Mouse (Mus musculus): ENCODE measurements at regions not wholly inside any gene's neighbourhood (a gene's known extent, or its start where the extent isn't known, plus 50 kb on each side); places are given as distances from the start of the nearest gene placed in this dataset.
"Not testable (repeated sequence)": the region's sequence is repeated elsewhere in the genome, so short reads cannot be mapped to it uniquely, and the experiment has no call there.

GRCm38 (mm10) chr14:12979416-12979815, 156.5 kb upstream of the Cadps start:
- H3K27me3 ChIP-seq (replicated peaks; ENCODE audit: control insufficient read depth, insufficient read depth, low read length): no peaks in the 10 kb centered on the region
- H3K9me3 ChIP-seq (replicated peaks; ENCODE audit: control insufficient read depth, low read length): no peaks in the 10 kb centered on the region
- H3K4me2 ChIP-seq (ENCODE audit: low read length): no peak overlapping the region
- no peak for DNase-seq (ENCODE audit: low spot score)
- no peak for ATAC-seq
- H3K9ac ChIP-seq (ENCODE audit: low read length): no peak overlapping the region
- H3K4me1 ChIP-seq (ENCODE audit: control insufficient read depth, insufficient read depth, low read length): no peaks in the 10 kb centered on the region
- H3K4me3 ChIP-seq (ENCODE audit: low read depth, low read length): no peak overlapping the region
- no peaks in the 10 kb centered on the region for H3K36me3 ChIP-seq (ENCODE audit: control insufficient read depth, insufficient read depth, low read length)
- no peak overlapping the region for H3K27ac ChIP-seq (ENCODE audit: low read depth, low read length)

- no peak overlapping the region for H3K4me3 ChIP-seq (ENCODE audit: low read depth, low read length)
- H3K9ac ChIP-seq (ENCODE audit: low read length): no peak overlapping the region
- no peaks in the 10 kb centered on the region for H3K4me1 ChIP-seq (ENCODE audit: control insufficient read depth, insufficient read depth, low read length)
- peak; percentile 44; the same call in 1 of the 2 replicates for ATAC-seq
- no peaks in the 10 kb centered on the region for H3K9me3 ChIP-seq (replicated peaks; ENCODE audit: control insufficient read depth, low read length)
- peak; percentile 45 for DNase-seq (ENCODE audit: low spot score)
- no peaks in the 10 kb centered on the region for H3K36me3 ChIP-seq (ENCODE audit: control insufficient read depth, insufficient read depth, low read length)
- no peak overlapping the region for H3K4me2 ChIP-seq (ENCODE audit: low read length)
- WGBS: 3% methylated on average over 1 of the region's 1 CpGs
- H3K27ac ChIP-seq (ENCODE audit: low read depth, low read length): no peak overlapping the region
- no peaks in the 10 kb centered on the region for H3K27me3 ChIP-seq (replicated peaks; ENCODE audit: control insufficient read depth, insufficient read depth, low read length)
Measured at GRCm38 (mm10) chr14:12966441-12966840, 143.6 kb upstream of the Cadps start.

GRCm38 (mm10) chr14:12957896-12958295, 135.0 kb upstream of the Cadps start:
- not testable (repeated sequence) for DNase-seq (ENCODE audit: low spot score); ATAC-seq; H3K9ac ChIP-seq (ENCODE audit: low read length); H3K4me2 ChIP-seq (ENCODE audit: low read length); H3K36me3 ChIP-seq (ENCODE audit: control insufficient read depth, insufficient read depth, low read length); H3K9me3 ChIP-seq (replicated peaks; ENCODE audit: control insufficient read depth, low read length); H3K27ac ChIP-seq (ENCODE audit: low read depth, low read length); H3K4me1 ChIP-seq (ENCODE audit: control insufficient read depth, insufficient read depth, low read length); H3K4me3 ChIP-seq (ENCODE audit: low read depth, low read length); H3K27me3 ChIP-seq (replicated peaks; ENCODE audit: control insufficient read depth, insufficient read depth, low read length)
- WGBS: 75% methylated on average over 2 of the region's 2 CpGs

GRCm38 (mm10) chr14:12950922-12951321, 128.0 kb upstream of the Cadps start:
- no peaks in the 10 kb centered on the region for H3K4me1 ChIP-seq (ENCODE audit: control insufficient read depth, insufficient read depth, low read length)
- H3K4me2 ChIP-seq (ENCODE audit: low read length): no peak overlapping the region
- no peak overlapping the region for H3K4me3 ChIP-seq (ENCODE audit: low read depth, low read length)
- ATAC-seq (no peak), DNase-seq (ENCODE audit: low spot score) (no peak)
- H3K27ac ChIP-seq (ENCODE audit: low read depth, low read length): no peak overlapping the region
- no peak overlapping the region for H3K9ac ChIP-seq (ENCODE audit: low read length)
- H3K36me3 ChIP-seq (ENCODE audit: control insufficient read depth, insufficient read depth, low read length): no peaks in the 10 kb centered on the region
- H3K27me3 ChIP-seq (replicated peaks; ENCODE audit: control insufficient read depth, insufficient read depth, low read length): no peaks in the 10 kb centered on the region
- H3K9me3 ChIP-seq (replicated peaks; ENCODE audit: control insufficient read depth, low read length): no peaks in the 10 kb centered on the region
- 98% methylated on average over 1 of the region's 1 CpGs for WGBS

- WGBS: 87% methylated on average over 4 of the region's 4 CpGs
- DNase-seq (ENCODE audit: low spot score): no peak
- Histone ChIP-seq H3K36me3 (ENCODE audit: control insufficient read depth, insufficient read depth, low read length) (no peaks in the 10 kb centered on the region), H3K27me3 (replicated peaks; ENCODE audit: control insufficient read depth, insufficient read depth, low read length) (no peaks in the 10 kb centered on the region), H3K4me2 (ENCODE audit: low read length) (no peak overlapping the region), H3K9me3 (replicated peaks; ENCODE audit: control insufficient read depth, low read length) (no peaks in the 10 kb centered on the region), H3K9ac (ENCODE audit: low read length) (no peak overlapping the region), H3K4me1 (ENCODE audit: control insufficient read depth, insufficient read depth, low read length) (no peaks in the 10 kb centered on the region), H3K4me3 (ENCODE audit: low read depth, low read length) (no peak overlapping the region), H3K27ac (ENCODE audit: low read depth, low read length) (no peak overlapping the region)
- no peak for ATAC-seq
Measured at GRCm38 (mm10) chr14:12938638-12939293, 115.9 kb upstream of the Cadps start.

- no peak overlapping the region for H3K4me3 ChIP-seq (ENCODE audit: low read depth, low read length)
- no peak for DNase-seq (ENCODE audit: low spot score)
- no peak overlapping the region for H3K27ac ChIP-seq (ENCODE audit: low read depth, low read length)
- WGBS: 98% methylated on average over 2 of the region's 2 CpGs
- H3K9ac ChIP-seq (ENCODE audit: low read length): no peak overlapping the region
- ATAC-seq: no peak
- H3K4me1 ChIP-seq (ENCODE audit: control insufficient read depth, insufficient read depth, low read length): no peaks in the 10 kb centered on the region
- H3K9me3 ChIP-seq (replicated peaks; ENCODE audit: control insufficient read depth, low read length): no peaks in the 10 kb centered on the region
- H3K4me2 ChIP-seq (ENCODE audit: low read length): no peak overlapping the region
- H3K27me3 ChIP-seq (replicated peaks; ENCODE audit: control insufficient read depth, insufficient read depth, low read length): no peaks in the 10 kb centered on the region
- H3K36me3 ChIP-seq (ENCODE audit: control insufficient read depth, insufficient read depth, low read length): no peaks in the 10 kb centered on the region
Measured at GRCm38 (mm10) chr14:12936343-12936742, 113.5 kb upstream of the Cadps start.

GRCm38 (mm10) chr14:12931668-12932384, 108.9 kb upstream of the Cadps start:
- no peak overlapping the region for H3K27ac ChIP-seq (ENCODE audit: low read depth, low read length)
- no peak overlapping the region for H3K4me2 ChIP-seq (ENCODE audit: low read length)
- no peaks in the 10 kb centered on the region for H3K36me3 ChIP-seq (ENCODE audit: control insufficient read depth, insufficient read depth, low read length)
- peak; percentile 16 for DNase-seq (ENCODE audit: low spot score)
- no peaks in the 10 kb centered on the region for H3K27me3 ChIP-seq (replicated peaks; ENCODE audit: control insufficient read depth, insufficient read depth, low read length)
- WGBS: 54% methylated on average over 5 of the region's 5 CpGs
- no peaks in the 10 kb centered on the region for H3K9me3 ChIP-seq (replicated peaks; ENCODE audit: control insufficient read depth, low read length)
- no peaks in the 10 kb centered on the region for H3K4me1 ChIP-seq (ENCODE audit: control insufficient read depth, insufficient read depth, low read length)
- H3K9ac ChIP-seq (ENCODE audit: low read length): no peak overlapping the region
- no peak overlapping the region for H3K4me3 ChIP-seq (ENCODE audit: low read depth, low read length)
- ATAC-seq: no peak

- Histone ChIP-seq H3K4me3 (ENCODE audit: low read depth, low read length) (no peak overlapping the region), H3K9me3 (replicated peaks; ENCODE audit: control insufficient read depth, low read length) (no peaks in the 10 kb centered on the region), H3K36me3 (ENCODE audit: control insufficient read depth, insufficient read depth, low read length) (no peaks in the 10 kb centered on the region), H3K9ac (ENCODE audit: low read length) (no peak overlapping the region), H3K4me1 (ENCODE audit: control insufficient read depth, insufficient read depth, low read length) (no peaks in the 10 kb centered on the region), H3K27ac (ENCODE audit: low read depth, low read length) (no peak overlapping the region), H3K27me3 (replicated peaks; ENCODE audit: control insufficient read depth, insufficient read depth, low read length) (no peaks in the 10 kb centered on the region), H3K4me2 (ENCODE audit: low read length) (no peak overlapping the region)
- ATAC-seq (no peak), DNase-seq (ENCODE audit: low spot score) (no peak)
Measured at GRCm38 (mm10) chr14:12923617-12924016, 100.7 kb upstream of the Cadps start.

GRCm38 (mm10) chr14:12915431-12915830, 92.6 kb upstream of the Cadps start:
- Histone ChIP-seq H3K9ac (ENCODE audit: low read length) (no peak overlapping the region), H3K27ac (ENCODE audit: low read depth, low read length) (no peak overlapping the region), H3K4me1 (ENCODE audit: control insufficient read depth, insufficient read depth, low read length) (no peaks in the 10 kb centered on the region), H3K27me3 (replicated peaks; ENCODE audit: control insufficient read depth, insufficient read depth, low read length) (no peaks in the 10 kb centered on the region), H3K4me3 (ENCODE audit: low read depth, low read length) (no peak overlapping the region), H3K4me2 (ENCODE audit: low read length) (no peak overlapping the region), H3K9me3 (replicated peaks; ENCODE audit: control insufficient read depth, low read length) (no peaks in the 10 kb centered on the region), H3K36me3 (ENCODE audit: control insufficient read depth, insufficient read depth, low read length) (no peaks in the 10 kb centered on the region)
- no peak for ATAC-seq
- WGBS: 80% methylated on average over 2 of the region's 2 CpGs
- DNase-seq (ENCODE audit: low spot score): no peak
